8 mouse cellular contexts compared by ENCODE assay signal in genomic region chr9:123112805-123113521, GRCm38 (mm10). TPM values are rescaled to one million over a fixed set of nuclear protein-coding genes. Genes with fewer than 3 reads are reported as not detected.
DNase-seq lines count a peak whose midpoint lies in the region; ATAC-seq lines count a peak whose summit lies in the region.

TSS of gene Zdhhc3 (minus strand) at chr9:123113205.
TSS of gene Exosc7 (plus strand) at chr9:123113215.

- peak within 1 kb of the TSS; percentile 100 for H3K4me3 ChIP-seq in megakaryocyte, embryonic 14.5 days (replicated peaks)

- peaks cover 45% of the 10 kb centered on the region for H3K36me3 ChIP-seq in megakaryocyte, embryonic 14.5 days (replicated peaks; ENCODE audit: low read length)

- peaks cover 60% of the 10 kb centered on the region for H3K4me1 ChIP-seq in megakaryocyte, embryonic 14.5 days

- DNase-seq in ZHBTc4 (ENCODE audit: low read depth, low spot score): peak; percentile 95
- peak; percentile 74 to 79 for DNase-seq in gastrocnemius, adult 8-10 months (ENCODE audit: low spot score in 2 of 2)
- DNase-seq in hindlimb bud, embryonic 11.5 days (ENCODE audit: extremely low spot score, low read depth, low spot score): peak; percentile 62
- peak; percentile 80 to 86 for DNase-seq in left cerebral cortex, adult 8-10 months (ENCODE audit: low spot score in 2 of 2)
- peak; percentile 92 to 93 for DNase-seq in right cerebral cortex, postnatal 10 days (ENCODE audit: low spot score in 2 of 2)
- DNase-seq in urinary bladder, postnatal 25 days (ENCODE audit: low spot score): peak; percentile 83

- ATAC-seq in common myeloid progenitor, adult 5-6 weeks (replicated peaks; ENCODE audit: low read depth, poor library complexity, severe bottlenecking): peak; percentile 87

- H3K27me3 ChIP-seq in megakaryocyte, embryonic 14.5 days (replicated peaks): no peaks in the 10 kb centered on the region

- H3K9me3 ChIP-seq in megakaryocyte, embryonic 14.5 days: no peaks in the 10 kb centered on the region

RNA-seq across cellular contexts. Expression of gene Zdhhc3, which starts in this region (rescaled TPM):
- 43.1 and 45.2 TPM in 2 replicates for total RNA-seq in common myeloid progenitor, adult 5-6 weeks (2017)
- total RNA-seq in gastrocnemius, adult 8-10 months (2022): 10 to 100 TPM; 63.9 to 75.0 (median 69.9) TPM
- total RNA-seq in left cerebral cortex, adult 8-10 months (2022): 10 to 100 TPM; 61.7 to 72.3 (median 68.8) TPM
- 26.6 and 36.9 TPM in 2 replicates for polyA plus RNA-seq in megakaryocyte, embryonic 14.5 days (2012; ENCODE audit: insufficient read depth, low replicate concordance)

RNA-seq across cellular contexts. Expression of gene Exosc7, which starts in this region (rescaled TPM):
- total RNA-seq in common myeloid progenitor, adult 5-6 weeks (2017): 104 and 108 TPM in 2 replicates
- 10 to 100 TPM; 20.5 to 25.8 (median 22.0) TPM for total RNA-seq in gastrocnemius, adult 8-10 months (2022)
- total RNA-seq in left cerebral cortex, adult 8-10 months (2022): 10 to 100 TPM; 34.7 to 46.4 (median 40.9) TPM
- polyA plus RNA-seq in megakaryocyte, embryonic 14.5 days (2012; ENCODE audit: insufficient read depth, low replicate concordance): 10.5 TPM in 1 of 2 replicates, not detected in the other

Comparison
In these comparisons a context has a peak if more than half of its experiments do, and no peak if none do; other contexts are left out.
1. Peak in every context shown above with its lines: DNase-seq, ATAC-seq and H3K4me3 ChIP-seq.